Mouse (Mus musculus) midbrain, embryonic 12.5 days (tissue): ENCODE measurements around the gene Stk38l. TPM values are rescaled to one million over a fixed set of nuclear protein-coding genes. Genes with fewer than 3 reads are reported as not detected.

Experiments
- ATAC-seq: fragments of 200-750 bp; cut with Nextera tagmentation; 2 replicates; pipeline ENCODE4 v1.8.0; 2017; ENCODE audit warnings: low read depth, moderate TSS enrichment, moderate library complexity; ENCODE audit not compliant: low FRiP score
- H3K27ac ChIP-seq: fragments of 300-500 bp; sonication (generic); replicated peaks from 2 replicates; pipeline ENCODE4 v1.5.1; 2016; ENCODE audit warnings: mild to moderate bottlenecking
- H3K27me3 ChIP-seq: fragments of 300-500 bp; sonication (generic); 2 replicates; pipeline ENCODE4 v1.6.1; 2016; ENCODE audit warnings: mild to moderate bottlenecking
- H3K36me3 ChIP-seq: fragments of 300-500 bp; sonication (generic); 2 replicates; pipeline ENCODE4 v1.6.1; 2016
- H3K4me1 ChIP-seq: fragments of 300-500 bp; sonication (generic); 2 replicates; pipeline ENCODE4 v1.6.1; 2016
- H3K4me2 ChIP-seq: fragments of 300-500 bp; sonication (generic); replicated peaks from 2 replicates; pipeline ENCODE4 v1.6.1; 2016; ENCODE audit warnings: mild to moderate bottlenecking, moderate library complexity
- H3K4me3 ChIP-seq: fragments of 300-500 bp; sonication (generic); 2 replicates; pipeline ENCODE4 v1.5.1; 2016; ENCODE audit warnings: mild to moderate bottlenecking
- H3K9ac ChIP-seq: fragments of 300-500 bp; sonication (generic); replicated peaks from 2 replicates; pipeline ENCODE4 v1.6.1; 2016; ENCODE audit warnings: mild to moderate bottlenecking, moderate library complexity
- H3K9me3 ChIP-seq: fragments of 300-500 bp; sonication (generic); 2 replicates; pipeline ENCODE4 v1.6.1; 2016; ENCODE audit warnings: mild to moderate bottlenecking
- WGBS: fragments of 180-500 bp; shearing (Covaris S2); methylation state at CpG from one replicate; pipeline ENCODE4 v1.1.7; 2016; 5-methylcytosine and 5-hydroxymethylcytosine counted together
- polyA plus RNA-seq: library from polyadenylated mRNA; unstranded; fragments of >200 nt; fragmentation: Nextera tagmentation; extraction: Ambion mirVana; gene quantifications from 2 replicates; pipeline ENCODE4 v1.2.1, GENCODE M21; 2016

Gene Stk38l
- polyA plus RNA-seq, 1 experiment from 2014 or later = 19.0 TPM

GRCm38 (mm10) chr6:146825487-146825773, 100.6 kb downstream of the Stk38l start:
- Histone ChIP-seq H3K9ac (no peak overlapping the region), H3K36me3 (no peaks in the 10 kb centered on the region), H3K27me3 (no peaks in the 10 kb centered on the region), H3K4me1 (no peaks in the 10 kb centered on the region), H3K27ac (no peak overlapping the region), H3K9me3 (no peaks in the 10 kb centered on the region), H3K4me2 (no peak overlapping the region), H3K4me3 (no peak overlapping the region)
- 89% methylated on average over 1 of the region's 1 CpGs for WGBS
- no peak for ATAC-seq

Other genes starting within 250 kb of the Stk38l start
- 4.3 and 5.1 TPM in 2 replicates for gene Itpr2, start 222.8 kb upstream of the Stk38l start, polyA plus RNA-seq
- gene Fgfr1op2, start 147.8 kb upstream of the Stk38l start, polyA plus RNA-seq = 65.6 and 68.2 TPM in 2 replicates
- gene Ints13, start 147.2 kb upstream of the Stk38l start, polyA plus RNA-seq = 90.1 and 95.9 TPM in 2 replicates
- 118 and 121 TPM in 2 replicates for gene Med21, start 82.4 kb upstream of the Stk38l start, polyA plus RNA-seq
- 22.9 and 26.4 TPM in 2 replicates for gene Tm7sf3, start 82.2 kb upstream of the Stk38l start, polyA plus RNA-seq
- gene Arntl2, start 71.1 kb downstream of the Stk38l start, polyA plus RNA-seq = 1.3 and 2.4 TPM in 2 replicates
- gene Smco2, start 125.1 kb downstream of the Stk38l start, polyA plus RNA-seq = not detected in 2 replicates
- gene Ppfibp1, start 163.5 kb downstream of the Stk38l start, polyA plus RNA-seq = 25.0 and 25.8 TPM in 2 replicates
- gene 1700034J05Rik, start 229.4 kb downstream of the Stk38l start, polyA plus RNA-seq = 0.15 TPM in 1 of 2 replicates, not detected in the other